Mouse (Mus musculus): ENCODE data around the gene Zfp410. TPM values are rescaled to one million over a fixed set of nuclear protein-coding genes. Genes with fewer than 3 reads are reported as not detected.
A peak's percentile ranks its signal among the peaks of the same experiment; 100 is the strongest.

The Zfp410 gene
- 10 to 100 TPM; 31.4 to 38.7 TPM for total RNA-seq (2021)

DNA sequence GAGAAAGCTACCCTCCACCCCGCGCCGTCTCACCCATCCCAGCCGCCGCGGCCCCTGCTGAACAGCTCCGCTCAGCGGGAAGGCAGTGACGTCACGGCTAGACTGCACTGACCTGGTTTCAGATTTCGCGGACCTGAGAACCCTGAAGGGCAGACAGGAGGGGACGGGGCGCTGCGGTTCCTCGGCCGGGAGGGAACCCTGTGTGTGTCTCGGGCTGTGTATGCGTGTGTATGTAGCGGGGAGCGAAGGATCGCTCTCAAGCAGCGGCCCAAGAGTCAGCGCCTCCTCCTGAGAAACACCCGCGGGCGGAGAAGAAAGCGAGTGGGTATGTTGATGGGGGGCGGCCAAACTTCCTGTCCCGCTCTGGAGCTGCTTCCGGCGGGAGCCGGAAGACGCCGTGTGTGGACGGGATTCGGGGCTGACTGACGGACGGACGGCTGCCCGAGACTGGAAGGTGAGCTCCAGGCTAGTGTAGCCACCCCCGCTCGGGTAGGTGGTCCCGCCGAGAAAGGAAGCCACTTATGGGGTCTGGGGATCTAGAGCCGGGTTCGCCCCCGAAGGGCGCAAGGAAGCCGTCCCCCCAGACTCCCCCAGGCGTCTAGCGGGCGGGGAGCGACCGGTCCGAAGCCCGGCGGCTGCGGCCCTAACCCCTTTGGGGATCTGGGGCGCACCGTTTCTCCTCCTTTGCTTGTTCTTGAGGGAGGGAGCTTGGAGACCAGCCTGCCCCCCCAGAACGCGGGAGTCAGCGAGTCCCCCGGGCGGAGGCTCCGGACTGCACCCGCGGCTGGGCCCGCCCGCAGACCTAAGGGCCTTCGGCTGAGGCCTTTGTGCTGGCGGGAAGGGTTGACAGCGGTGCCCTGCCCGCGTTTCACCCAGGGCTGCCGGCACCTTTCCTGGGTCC is at the start of gene Zfp410:
Gene Zfp410 (plus strand): TSS at position 132 of the 901 bp plus-strand sequence.
- peak; percentile 65 to 68 for DNase-seq (ENCODE audit: extremely low spot score in 1 of 2, low spot score in 1 of 2)

GRCm38 (mm10) chr12:84267264-84267663 is 49.4 kb upstream of the Zfp410 start:
- DNase-seq (ENCODE audit: extremely low spot score in 1 of 2, low spot score in 1 of 2), result no peak

GRCm38 (mm10) chr12:84273366-84273765 is 43.3 kb upstream of the Zfp410 start:
- no peak for DNase-seq (ENCODE audit: extremely low spot score in 1 of 2, low spot score in 1 of 2)

DNA sequence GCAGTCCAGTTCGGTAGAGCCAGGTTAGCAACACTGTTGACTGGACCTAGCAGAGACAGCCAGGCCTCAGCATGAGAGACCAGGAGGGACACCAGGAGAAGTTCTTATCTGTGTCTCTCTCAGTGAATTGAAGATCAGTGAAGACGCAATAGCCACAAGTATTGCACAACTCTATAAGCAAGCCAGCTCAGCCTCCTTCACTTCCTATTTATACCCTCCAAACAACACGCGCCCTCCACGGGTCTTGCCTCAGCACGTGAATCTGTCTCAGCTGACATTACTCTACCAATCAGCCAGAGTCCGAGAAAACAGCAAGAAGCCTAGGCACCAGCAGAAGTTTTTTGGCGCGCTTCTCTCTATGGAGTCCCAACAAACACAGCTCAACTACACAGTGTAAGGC is 41.4 kb upstream of the Zfp410 start:
- no peak for DNase-seq (ENCODE audit: extremely low spot score in 1 of 2, low spot score in 1 of 2)

- no peak for DNase-seq (ENCODE audit: extremely low spot score in 1 of 2, low spot score in 1 of 2)
Observed at GRCm38 (mm10) chr12:84276288-84276687, 40.4 kb upstream of the Zfp410 start.

- no peak for DNase-seq (ENCODE audit: extremely low spot score in 1 of 2, low spot score in 1 of 2)
Observed at GRCm38 (mm10) chr12:84276799-84277198, 39.9 kb upstream of the Zfp410 start.

DNA sequence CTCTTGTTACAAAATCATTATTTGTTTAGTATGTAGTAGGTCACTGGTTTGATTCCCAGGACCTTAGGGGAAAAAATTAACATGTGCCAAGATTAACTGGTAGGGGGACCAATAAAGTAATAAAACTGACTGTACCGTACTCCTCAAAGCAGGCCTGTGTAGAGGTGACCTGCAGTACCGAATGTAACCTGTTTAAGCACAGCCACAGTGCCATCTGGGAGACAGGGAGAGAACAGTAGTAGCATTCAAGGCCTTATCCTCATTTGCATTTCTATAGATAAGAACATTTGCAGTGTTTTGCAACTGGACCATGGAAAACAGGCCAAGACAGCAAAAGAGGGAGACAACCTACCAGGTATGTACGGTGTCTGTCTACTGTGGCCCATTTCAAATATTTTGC is 38.8 kb upstream of the Zfp410 start:
- no peak for DNase-seq (ENCODE audit: extremely low spot score in 1 of 2, low spot score in 1 of 2)

GRCm38 (mm10) chr12:84278901-84279300 is 37.8 kb upstream of the Zfp410 start:
- DNase-seq (ENCODE audit: extremely low spot score in 1 of 2, low spot score in 1 of 2), result no peak

GRCm38 (mm10) chr12:84284391-84284790 is 32.3 kb upstream of the Zfp410 start:
- no peak for DNase-seq (ENCODE audit: extremely low spot score in 1 of 2, low spot score in 1 of 2)

- peak; percentile 57 to 67 for DNase-seq (ENCODE audit: extremely low spot score in 1 of 2, low spot score in 1 of 2)
Observed at GRCm38 (mm10) chr12:84284885-84285592, 31.6 kb upstream of the Zfp410 start, which contains the start of gene Ptgr2. Ptgr2 (plus strand) TSS chr12:84285232.

DNA sequence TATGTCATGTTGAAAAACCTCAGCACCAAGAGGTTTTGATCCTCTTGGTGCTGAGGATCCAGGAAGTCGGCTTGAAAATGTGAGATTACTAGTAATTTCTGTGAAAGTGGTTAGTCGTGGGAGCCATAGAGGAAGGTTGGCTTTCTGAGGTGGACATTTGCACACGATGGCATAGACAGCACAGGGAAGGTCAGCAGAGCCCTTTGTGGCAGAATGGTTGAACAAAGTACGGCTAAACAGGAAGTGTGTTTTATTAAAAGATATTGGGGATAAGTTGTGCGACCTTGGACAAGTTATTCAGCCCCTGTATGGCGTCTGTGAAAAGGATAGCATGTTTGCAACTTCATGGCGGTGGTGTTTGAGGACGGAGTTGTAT is 31.1 kb upstream of the Zfp410 start:
- no peak for DNase-seq (ENCODE audit: extremely low spot score in 1 of 2, low spot score in 1 of 2)

- DNase-seq (ENCODE audit: extremely low spot score in 1 of 2, low spot score in 1 of 2), result peak in 1 of 2 experiments; percentile 31
Observed at GRCm38 (mm10) chr12:84288461-84288860, 28.2 kb upstream of the Zfp410 start.

DNA sequence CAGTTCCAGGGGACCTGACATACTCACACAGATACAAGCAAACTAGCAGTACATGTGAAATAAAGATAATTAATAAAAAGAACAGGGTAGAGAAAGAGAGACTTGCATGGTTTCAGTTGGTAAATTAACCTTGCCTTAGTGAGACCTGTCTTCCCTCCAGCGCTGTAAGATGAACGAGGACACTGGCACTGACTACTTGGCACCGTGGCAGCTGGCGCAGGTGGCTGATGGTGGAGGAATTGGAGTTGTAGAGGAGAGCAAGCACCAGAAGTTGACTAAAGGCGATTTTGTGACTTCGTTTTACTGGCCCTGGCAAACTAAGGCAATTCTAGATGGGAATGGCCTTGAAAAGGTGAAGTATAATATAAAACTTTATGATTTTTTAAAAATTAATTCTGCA is 18.8 kb upstream of the Zfp410 start:
- no peak for DNase-seq (ENCODE audit: extremely low spot score in 1 of 2, low spot score in 1 of 2)

- DNase-seq (ENCODE audit: extremely low spot score in 1 of 2, low spot score in 1 of 2), result no peak
Observed at GRCm38 (mm10) chr12:84299265-84299664, 17.4 kb upstream of the Zfp410 start.

DNA sequence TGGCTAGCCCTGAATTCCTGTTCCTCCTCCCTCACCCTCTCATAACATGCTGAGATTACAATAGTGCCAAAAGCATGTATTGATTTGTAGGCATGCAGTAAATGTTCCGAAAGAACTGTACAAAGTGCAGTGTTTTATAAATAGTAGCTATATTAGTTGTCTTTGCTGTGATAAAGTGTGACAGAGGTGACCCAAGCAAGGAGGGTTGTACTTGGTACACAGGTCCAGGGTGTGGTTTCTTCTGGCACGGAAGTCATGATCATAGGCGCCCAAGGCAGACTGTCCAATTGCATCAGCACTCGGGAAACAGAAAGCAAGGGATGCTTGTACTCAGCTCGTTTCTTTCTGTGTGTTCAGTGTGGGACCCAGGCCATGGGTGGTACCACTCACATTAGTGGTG is 12.6 kb upstream of the Zfp410 start:
- DNase-seq (ENCODE audit: extremely low spot score in 1 of 2, low spot score in 1 of 2), result no peak

- DNase-seq (ENCODE audit: extremely low spot score in 1 of 2, low spot score in 1 of 2), result no peak
Observed at GRCm38 (mm10) chr12:84304554-84304953, 12.1 kb upstream of the Zfp410 start.

DNA sequence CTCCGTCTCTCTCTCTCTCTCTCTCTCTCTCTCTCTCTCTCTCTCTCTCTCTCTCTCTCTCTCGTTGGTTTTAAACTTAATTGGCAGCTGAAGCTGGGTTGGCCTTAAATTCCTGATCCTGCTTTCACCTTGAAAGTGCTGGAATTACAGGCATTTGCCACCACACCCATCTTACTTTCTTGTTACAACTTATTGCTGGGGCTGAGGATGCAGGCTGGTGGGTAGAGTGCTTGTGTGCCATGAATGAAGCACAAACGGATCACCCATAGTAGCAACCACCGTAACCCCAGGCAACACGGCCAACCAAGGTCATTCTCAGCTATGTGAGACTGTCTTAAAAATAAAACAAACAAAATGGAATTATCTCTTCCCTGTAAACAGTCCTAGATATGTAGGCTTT is 5.3 kb upstream of the Zfp410 start:
- DNase-seq (ENCODE audit: extremely low spot score in 1 of 2, low spot score in 1 of 2), result no peak

DNA sequence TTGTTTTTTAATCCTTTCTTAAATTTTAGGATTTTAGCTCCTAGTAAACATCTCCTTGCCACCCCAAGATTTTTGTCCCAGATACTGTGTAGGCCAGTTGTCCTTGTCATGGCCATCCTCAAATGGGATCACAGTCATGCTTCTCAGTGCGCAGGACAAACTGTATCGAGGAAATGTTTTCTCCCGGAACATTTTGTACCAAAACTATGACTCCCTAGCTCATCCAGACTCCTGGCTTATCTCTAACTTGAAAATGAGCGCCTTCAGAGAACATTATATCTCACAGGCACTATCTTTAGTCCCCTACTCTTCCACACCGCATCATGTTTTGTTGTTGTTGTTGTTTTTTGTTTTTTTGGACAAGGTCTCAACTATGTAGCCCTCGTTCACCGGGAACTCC is 646 bp upstream of the Zfp410 start:
- DNase-seq (ENCODE audit: extremely low spot score in 1 of 2, low spot score in 1 of 2), result no peak

DNA sequence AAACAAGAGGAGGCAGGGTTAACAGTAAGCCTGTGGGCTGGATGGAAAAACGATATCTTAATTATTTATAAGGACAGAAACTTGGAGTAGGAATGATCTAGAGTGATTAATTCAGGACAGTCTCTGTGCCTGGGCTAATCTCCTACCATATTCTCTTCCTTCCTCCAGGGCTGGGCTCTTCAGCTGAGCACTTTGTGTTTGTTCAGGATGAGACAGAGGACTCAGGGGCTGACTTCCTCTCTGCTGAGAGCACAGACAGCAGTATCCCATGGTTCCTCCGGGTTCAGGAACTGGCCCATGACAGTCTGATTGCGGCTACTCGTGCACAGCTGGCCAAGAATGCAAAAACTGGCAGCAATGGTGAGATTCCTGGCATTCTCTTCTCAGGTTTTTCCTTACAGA is 10.5 kb downstream of the Zfp410 start:
- DNase-seq (ENCODE audit: extremely low spot score in 1 of 2, low spot score in 1 of 2), result no peak

DNA sequence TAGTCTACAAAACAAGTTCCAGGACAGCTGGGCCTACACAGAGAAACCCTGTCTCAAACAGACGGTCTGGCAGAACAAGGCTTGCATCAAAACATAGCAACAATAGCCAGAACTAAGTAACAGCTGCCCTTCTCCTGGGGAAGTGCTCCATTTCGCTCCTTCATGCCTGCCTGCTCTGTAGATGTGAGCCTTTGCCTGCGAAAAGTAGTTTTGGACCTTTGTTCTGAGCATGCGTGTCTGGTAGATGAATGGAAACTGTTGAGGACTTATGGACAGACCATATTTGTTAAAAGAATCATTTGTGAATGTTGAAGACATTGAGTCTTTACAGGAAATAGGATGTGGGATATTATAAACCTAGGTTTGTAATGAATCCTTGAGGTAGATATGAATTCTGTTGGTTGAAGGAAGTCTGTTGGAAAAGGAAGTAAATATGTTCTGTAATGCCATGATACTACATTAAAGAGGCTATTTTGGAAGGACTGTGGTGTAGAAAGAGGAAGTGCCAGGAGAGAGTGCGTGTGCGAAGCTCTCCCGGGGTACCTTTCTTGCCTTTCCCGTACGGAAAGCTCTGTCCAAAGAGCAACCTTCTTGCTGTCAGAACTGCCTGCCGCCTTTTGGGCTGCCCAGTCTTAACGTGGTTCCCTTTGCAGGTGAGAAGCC is 20.4 kb downstream of the Zfp410 start:
- no peak for DNase-seq (ENCODE audit: extremely low spot score in 1 of 2, low spot score in 1 of 2)

GRCm38 (mm10) chr12:84347192-84347591 is 30.5 kb downstream of the Zfp410 start:
- no peak for DNase-seq (ENCODE audit: extremely low spot score in 1 of 2, low spot score in 1 of 2)
